Mouse (Mus musculus) urinary bladder, postnatal 4 days (tissue): Measurements from ENCODE around the gene Rrp9.
A peak's percentile ranks its signal among the peaks of the same experiment; 100 is the strongest.

Source experiments
- DNase-seq, 2 experiments: peaks; one replicate each; pipeline ENCODE4 v3.0.0; 2021 to 2022; ENCODE audit warnings: low spot score in 2 of 2

Rrp9 gene

DNA sequence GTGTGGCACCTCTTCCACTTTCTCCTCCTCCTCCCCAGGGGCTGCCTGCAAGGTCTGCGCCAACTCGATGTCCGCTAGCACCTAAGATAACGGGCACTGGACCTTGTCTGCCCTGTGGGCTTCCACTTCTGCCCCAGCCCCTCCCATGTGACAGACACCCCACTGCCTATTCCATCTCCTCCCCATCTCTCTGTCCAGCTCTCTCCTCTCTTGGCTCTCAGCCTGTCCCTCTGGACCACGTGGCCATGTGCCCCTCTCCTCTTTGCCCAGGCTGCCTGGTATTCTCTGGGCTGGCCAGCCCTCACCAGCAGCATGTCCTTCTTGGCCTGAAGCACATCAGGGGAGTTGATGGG lies 2.0 kb upstream of the Rrp9 start:
- peak; percentile 21 to 55 for DNase-seq

DNA sequence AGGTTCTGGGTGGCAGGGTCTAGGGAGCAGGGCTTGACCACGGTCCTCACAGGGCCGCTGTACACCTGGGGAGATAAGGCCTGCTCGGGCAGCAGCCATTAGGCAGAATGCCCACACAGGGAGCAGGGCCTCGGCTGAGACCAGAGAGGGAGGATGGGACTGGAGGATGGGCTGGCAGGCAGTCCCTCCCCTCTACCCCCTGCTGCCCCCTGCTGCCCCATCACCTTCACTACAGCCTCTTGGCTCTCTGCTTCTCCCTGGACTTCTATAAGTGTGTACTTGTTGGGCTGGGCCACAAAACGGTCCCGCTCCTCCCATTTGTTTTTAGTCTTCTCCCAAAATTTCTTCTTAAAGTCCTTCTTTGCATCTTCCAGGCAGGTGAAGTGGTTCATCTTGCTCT lies 1.3 kb upstream of the Rrp9 start:
- DNase-seq = peak; percentile 57 to 81

DNA sequence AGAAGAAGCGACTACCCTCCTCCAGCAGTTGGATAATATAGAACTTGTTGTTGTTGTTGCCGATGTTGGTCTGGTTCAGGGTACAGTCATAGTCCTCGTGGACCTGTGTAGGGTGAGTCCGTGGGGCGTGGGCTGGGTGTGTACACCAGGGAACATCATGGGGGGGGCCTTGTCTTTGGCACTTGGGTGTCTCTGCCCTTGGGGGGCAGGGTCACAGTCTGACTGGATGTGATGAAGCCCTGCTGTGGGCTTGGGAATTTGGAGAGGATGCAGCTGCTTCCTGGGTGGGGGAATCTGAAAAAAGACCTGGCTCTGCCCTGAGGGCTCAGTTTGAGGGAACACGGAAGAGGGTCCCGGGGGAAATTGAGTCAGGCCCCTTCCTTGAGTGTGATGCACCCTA lies 717 bp upstream of the Rrp9 start:
- DNase-seq = peak; percentile 43 to 62

DNA sequence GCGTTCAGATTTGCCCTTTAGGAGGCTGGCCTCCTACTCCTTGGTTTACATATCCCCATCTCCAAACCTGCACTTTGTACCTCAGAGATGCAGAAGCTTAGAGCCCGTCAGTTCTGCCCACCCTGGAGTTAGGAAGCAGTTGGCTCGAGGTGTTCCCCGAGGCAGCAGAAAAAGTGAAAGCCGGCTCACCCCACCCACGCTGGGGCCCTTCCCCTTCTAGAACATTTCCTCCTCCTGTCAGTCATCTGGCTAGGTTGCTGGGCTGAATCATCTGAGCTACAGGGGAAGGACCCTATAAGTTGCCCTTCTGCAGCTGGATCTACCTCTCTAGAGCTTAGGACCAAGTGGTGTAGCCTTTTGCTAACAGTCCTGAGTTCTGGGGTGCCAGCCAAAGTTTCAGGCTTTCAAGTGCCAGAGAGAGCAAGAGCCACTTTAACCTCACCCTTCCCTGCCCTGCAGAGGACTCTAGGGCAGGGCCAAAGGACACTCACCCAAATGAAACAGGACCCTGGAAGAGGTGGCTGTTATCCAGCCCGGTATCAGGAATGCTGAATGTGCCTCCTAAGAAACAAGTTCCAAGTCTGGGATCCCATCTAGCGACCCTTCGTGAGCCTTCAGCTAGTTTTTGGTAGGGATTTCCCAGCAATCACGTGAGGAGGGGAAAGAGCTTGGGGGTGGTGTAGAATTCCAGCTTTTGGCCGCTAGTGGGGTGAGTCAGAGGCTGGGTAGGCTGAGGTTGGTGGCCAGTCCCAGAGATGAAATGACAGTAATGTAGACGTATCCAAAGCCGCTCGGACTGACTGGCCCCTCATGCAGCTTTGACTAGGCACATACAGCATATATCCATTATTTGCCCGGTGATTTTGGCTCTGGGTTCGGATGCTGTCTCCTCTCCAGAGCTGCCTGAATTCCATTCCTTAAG lies 500 bp downstream of the Rrp9 start:
- DNase-seq = peak; percentile 49 to 69

DNA sequence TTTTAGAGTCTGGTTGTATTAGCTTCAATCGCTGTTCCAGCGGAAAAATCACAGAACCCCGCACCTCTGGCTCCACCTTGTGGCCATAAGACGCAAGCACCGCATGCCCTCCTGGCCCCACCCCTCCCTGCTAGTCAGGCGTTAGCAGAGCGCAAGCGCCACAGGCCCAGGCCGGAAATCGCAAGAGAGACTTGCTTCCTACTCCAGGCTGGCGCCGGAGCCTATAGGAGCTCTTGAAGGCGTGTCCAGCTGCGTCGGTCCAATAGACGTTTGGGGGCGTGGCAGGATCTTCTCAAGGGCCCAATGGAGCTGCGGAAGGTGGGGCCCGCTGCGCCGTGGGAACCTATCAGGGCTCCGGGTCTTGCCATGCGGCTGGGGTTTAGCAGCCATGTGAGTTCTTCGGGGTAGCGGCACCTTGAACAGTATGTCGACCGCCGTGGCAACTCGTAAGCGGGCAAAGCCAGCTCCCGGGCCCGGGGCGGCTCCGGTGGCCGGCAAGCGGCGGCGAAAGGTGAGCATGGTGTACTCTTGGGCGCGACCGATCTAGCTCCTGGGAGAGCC lies 1.2 kb downstream of the Rrp9 start, which contains the start of gene Parp3:
Parp3 (minus strand) TSS at position 26 of the 561 bp plus-strand sequence.
- DNase-seq = peak; percentile 98 to 99

DNA sequence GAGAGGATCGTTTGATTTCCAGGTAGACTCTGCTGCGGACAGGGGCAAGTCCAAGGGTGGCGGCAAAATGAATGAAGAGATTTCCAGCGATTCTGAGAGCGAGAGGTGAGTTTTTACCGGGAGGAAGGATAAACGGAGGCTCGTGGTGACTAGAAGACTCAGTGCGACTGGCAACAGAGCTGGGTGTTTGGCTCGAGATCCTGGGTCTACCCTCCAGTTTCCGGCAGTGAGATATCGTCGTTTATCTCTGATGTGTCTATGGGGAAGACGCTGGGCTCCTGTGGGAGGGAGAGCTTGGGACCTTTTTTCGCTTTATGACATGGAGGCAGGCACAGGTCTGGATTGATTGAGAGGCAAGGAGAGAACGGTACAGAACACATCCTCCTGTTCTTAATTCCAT lies 1.9 kb downstream of the Rrp9 start:
- DNase-seq = no peak

DNA sequence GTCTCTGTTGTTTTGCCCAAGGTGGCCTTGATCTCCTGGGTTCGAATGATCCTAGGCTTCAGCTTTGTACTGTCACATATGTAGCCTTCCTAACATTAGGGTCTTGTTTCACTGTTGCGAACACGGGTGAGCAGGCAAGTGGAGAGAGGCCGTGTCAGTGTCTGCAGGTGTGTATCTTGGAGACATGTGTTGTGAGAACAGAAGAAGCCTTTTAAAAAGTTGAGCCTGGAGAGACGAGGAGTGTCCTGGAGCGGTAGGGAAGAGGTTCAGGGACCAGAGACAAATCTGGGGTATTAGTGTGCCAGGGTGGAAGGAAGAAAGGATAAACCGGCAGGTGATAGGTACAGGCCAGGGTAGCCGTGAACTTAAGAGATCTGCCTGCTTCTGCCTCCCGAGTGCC lies 2.3 kb downstream of the Rrp9 start:
- no peak for DNase-seq

DNA sequence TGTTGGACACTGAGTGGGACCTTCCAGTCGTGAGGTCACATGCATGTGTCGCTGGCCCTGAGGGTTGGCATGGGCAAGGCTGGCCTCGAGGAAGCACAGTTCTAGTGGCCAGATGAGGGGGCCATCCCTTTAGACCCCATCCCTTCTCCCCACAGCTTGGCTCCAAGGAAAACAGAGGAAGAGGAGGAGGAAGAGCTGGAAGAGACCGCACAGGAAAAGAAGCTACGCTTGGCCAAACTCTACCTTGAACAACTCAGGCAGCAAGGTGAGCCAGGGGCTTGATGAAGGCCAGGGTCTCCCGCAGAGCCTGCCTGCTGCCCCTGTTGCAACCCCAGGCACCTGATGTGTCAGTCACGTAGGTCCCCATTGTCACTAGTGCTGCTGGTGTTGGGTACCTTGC lies 4.8 kb downstream of the Rrp9 start:
- peak in 1 of 2 experiments; percentile 55 for DNase-seq

DNA sequence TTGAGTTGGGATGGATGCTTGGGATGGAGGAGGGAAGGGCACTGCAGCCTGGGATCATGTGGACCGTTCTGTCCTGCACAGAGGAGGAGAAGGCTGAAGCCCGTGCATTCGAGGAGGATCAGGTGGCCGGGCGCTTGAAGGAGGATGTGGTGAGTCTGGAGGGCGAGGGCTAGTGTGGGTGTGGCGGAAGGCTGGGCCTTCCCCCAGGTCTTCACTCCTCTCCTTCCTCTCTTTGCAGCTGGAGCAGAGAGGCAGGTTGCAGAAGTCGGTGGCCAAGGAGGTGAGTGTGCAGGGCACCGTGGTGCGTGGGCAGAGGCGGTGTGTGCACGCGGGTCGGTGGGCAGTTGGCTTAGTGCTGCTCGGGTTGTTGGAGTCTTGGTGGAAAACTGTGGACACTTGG lies 5.3 kb downstream of the Rrp9 start:
- DNase-seq = peak in 1 of 2 experiments; percentile 54

DNA sequence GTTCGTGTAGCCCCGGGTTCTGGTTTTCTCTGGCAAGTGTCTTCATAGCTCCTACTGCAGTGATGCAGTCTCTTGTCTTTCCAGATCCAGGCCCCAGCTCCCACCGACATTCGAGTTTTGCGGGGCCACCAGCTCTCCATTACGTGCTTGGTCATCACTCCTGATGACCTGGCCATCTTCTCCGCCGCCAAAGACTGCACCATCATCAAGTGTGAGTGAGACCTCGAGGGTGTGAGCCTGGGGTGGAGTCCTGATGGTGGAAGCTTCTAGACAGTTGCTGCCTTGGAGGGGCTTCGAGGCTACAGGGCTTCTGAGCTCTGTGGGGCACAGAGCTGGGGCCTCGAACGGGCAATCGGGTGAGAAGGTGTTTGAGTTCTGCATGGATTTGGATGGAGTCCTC lies 5.9 kb downstream of the Rrp9 start:
- peak in 1 of 2 experiments; percentile 58 for DNase-seq

DNA sequence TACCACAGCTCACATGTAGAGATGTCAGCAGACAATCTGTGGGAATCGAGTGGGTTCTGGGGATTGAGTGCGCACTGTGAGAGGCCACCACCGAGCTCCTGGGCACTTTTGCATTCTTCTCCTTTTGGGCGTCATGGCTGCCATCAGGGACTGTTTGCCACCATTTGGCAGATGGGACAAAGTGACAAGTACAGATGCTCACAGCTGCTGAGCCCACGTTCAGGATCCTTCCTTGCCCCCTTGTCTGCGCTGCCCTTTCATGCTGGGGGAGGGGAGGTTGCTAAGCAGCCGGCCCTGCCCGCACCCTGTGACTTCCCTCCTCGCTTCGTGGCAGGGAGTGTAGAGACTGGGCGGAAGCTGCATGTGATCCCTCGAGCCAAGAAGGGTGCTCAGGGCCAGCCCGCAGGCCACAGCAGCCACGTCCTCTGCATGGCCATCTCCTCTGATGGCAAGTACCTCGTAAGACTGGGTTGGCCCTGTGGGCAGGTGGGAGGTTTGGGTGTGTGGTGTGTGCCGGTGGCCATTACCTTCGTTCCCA lies 6.9 kb downstream of the Rrp9 start:
- DNase-seq = peak in 1 of 2 experiments; percentile 55

DNA sequence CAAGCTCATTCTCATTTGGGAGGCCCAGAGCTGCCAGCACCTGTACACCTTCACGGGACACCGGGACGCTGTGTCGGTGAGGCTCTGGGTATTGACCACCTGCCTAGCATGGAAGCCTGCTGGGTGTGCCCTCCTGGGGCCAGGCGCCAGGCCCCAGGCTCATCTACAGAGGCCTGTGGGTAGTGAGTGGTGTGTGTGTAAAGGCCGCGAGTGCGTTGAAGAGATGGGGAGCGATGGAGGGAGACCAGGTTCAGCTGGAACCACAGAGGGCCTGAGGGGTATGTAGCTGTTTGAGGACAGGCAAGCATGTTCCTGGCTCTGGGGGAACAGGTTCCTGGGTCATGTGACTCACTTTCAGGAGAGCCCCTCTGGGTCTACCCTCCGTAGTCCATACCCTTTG lies 7.4 kb downstream of the Rrp9 start:
- DNase-seq = peak in 1 of 2 experiments; percentile 53

DNA sequence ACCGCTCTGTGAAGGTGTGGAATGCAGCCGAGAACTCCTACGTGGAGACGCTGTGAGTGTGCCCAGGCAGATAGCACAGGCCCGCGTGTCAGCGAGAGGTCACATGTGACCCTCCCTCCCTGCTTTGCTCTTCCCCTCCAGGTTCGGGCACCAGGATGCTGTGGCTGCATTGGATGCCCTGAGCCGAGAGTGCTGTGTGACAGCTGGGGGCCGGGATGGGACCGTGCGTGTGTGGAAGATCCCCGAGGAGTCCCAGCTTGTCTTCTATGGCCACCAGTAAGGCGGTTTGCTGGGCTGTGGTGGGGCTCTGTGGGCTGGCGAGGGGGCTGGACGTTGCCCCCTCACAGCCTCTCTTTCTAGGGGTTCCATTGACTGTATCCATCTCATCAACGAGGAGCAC lies 7.8 kb downstream of the Rrp9 start:
- DNase-seq = peak in 1 of 2 experiments; percentile 57

DNA sequence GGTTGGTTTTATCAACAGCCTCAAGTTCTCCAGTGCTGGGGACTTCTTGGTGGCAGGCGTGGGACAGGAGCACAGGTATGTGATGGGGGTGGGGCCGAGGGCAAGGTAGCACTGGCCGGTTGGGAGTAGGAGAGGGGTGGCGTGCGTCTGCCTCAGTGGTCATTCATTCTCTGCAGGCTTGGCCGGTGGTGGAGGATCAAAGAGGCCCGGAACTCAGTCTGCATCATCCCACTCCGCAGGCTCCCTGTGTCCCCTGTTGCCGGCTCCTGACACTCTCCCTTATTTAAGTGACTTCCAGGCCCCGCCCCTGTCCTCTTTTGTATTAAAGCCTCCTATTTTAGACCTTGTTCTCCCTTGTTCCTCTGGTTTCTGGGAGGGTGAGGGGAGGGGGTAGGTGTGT lies 9.3 kb downstream of the Rrp9 start:
- DNase-seq = peak; percentile 14 to 59

DNA sequence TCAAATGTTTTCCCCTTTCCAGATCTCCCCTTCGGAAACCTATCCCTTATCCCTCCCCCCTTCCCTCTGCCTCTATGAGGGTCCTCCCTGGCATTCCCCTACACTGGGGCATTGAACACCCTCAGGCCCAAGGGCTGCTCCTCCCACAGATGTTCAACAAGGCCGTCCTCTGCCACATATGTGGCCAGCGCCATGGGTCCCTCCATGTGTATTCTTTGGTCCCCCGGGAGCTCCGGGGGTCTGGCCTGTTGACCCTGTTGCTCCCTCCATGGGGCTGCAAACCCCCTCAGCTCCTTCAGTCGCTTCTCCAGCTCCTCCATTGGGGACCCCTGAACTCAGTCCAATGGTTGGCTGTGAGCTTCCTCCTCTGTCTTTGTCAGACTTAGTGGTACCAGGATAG lies 11.8 kb downstream of the Rrp9 start:
- peak; percentile 17 to 54 for DNase-seq

DNA sequence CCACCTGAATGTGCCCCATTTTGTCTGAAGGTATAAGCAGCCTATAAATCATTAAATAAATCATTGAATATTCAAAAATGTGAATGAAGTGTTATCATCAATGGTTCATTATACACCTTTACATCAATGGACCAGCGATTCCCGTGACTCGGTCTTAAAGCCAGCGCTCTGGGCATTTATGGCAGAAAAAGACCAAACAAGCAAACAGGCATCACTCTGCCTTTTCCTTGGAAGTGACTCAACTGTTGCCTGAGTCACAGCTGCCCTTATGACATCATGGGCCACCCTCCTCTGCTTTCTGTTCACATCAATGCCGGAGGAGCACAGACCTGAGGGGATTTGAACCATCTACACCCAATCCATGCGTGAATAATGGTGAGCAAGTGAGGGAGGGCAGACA lies 23.9 kb downstream of the Rrp9 start, which contains the start of gene Iqcf1:
Iqcf1 (plus strand) TSS at position 301 of the 400 bp plus-strand sequence.
- peak in 1 of 2 experiments; percentile 44 for DNase-seq

DNA sequence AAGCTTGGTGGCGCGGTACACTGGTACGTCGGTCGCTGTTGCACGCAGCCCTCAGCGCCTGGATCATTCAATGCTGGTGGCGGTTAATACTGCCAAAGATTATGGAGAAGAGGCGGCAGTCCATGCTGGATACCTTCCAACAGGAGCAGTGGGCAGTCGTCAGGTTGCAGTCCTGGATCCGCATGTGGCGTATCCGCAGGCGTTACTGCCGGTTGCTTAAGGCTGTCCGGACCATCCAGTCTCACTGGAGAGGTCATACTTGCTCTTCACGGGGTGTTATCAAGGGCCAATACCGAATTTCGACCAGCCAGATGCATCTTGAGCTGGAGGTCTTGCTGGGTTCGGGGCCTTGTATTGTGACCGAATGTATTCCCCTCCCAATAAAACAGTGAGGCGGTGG lies 26.1 kb downstream of the Rrp9 start:
- DNase-seq = peak in 1 of 2 experiments; percentile 53

DNA sequence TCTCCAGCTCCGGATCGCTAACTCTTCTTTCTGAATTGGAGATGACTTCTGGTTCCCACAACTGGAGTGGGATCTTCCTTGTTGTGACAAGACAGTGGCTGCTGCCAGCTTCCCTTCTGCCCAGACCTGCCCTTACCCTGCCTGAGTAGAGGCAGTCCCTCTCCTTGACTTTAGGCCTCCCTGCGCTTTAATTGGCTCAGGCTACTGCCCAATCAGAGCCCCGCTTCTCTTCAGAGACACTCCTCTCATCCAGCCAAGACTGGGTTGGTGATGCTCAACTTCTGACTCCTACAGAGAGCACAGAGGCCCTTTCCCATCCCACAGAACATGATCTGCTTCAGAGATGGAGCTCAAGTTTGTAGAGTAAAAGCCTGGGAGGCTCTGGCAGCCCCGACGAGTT lies 28.5 kb downstream of the Rrp9 start:
- peak in 1 of 2 experiments; percentile 33 for DNase-seq

DNA sequence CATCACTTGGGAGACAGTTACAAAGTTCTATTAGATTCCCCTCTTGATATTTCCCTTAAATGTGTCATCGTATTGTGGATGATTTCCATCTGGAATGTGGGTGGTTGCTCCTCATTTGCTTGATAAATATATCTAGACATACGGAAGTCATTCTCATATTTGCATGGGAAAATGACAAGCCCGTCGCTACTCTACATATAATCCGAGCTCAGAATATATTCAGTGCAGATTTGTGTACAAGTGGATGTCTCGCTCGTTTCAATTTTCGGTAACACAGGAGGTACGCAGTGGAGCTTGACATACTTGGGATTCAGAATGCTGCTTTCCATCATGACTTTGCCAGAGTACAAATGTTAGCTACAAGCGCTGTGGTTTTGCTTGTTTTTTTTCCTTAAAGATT lies 33.6 kb downstream of the Rrp9 start:
- DNase-seq = no peak

DNA sequence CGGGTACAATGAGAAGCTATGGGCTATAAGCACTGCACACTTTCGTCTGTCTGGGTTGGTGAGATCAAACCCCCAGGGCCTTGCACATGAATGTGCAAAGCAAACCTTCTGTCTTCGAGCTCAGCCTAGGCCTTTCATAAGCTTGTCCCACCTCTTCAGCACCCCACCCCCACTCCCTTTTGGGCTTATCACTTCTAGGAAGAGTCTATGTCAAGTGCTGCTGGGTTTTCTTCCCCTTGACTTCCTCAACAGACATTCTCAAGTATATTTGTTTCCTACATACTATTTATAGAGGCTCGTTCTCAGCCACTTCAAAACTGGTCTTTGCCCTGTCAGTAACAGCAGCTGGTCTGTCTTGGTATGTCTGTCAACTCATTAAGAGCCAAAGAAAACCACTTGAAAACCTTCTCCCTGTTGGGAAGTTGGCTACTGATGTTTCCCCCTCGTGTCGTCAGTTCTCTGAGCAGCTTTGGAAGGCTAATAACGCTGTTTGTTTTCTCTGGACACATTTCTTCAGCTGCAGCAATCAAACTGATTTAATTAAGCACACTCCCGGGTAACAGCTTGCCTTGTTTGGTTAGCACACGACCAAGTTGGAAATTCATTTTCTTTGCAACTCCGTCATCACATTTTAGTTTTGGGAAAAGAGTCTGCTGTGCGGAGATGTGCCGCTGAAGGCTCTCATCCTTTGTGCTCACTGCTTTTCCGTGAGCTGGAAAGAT lies 37.1 kb downstream of the Rrp9 start:
- peak in 1 of 2 experiments; percentile 30 for DNase-seq

DNA sequence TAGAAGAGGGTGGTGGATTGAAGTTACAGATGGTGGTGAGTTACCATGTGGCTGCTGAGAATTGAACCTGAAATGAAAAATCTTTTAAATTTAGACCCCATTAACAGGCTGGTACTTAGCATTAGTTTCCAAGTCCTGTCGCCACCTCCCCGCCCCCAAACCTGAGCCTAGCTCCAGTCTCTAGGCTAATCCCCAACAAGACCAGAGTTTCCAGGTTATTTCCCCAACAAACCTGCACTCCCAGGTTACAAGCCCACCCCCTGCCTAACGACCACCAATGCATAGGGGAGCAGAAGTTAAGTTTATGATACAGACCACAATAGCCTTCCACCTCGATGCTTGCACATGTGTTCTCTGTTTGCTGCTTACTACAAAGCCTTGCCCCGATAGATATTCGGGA lies 37.8 kb downstream of the Rrp9 start:
- peak in 1 of 2 experiments; percentile 54 for DNase-seq

DNA sequence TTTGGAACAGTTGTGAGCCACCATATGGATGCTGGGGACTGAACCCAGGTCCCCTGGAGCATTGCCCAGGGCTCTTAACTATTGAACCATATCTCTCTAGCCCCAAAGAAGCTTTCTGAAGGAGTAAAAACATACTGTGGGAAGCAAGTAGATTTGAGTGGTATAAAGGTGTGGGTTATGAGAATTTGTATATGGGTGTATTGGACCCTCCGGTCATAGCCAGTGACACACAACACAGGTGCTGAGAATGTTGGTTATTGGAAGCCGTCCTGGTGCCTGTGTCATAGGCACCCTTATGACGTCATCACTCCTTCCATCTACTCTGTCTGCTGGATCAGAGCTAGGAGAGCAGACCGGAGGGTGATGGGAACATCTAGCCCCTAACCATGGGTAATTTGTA lies 38.5 kb downstream of the Rrp9 start, which contains the start of gene Iqcf5:
Iqcf5 (plus strand) TSS at position 301 of the 400 bp plus-strand sequence.
- peak in 1 of 2 experiments; percentile 22 for DNase-seq
